Mouse (Mus musculus) embryonic facial prominence, embryonic 12.5 days (tissue): Measurements from ENCODE around the gene Slc25a40. TPM values are rescaled to one million over a fixed set of nuclear protein-coding genes. Genes with fewer than 3 reads are reported as not detected.

Source experiments
- ATAC-seq: fragments of 200-750 bp; cut with Nextera tagmentation; 2 replicates; pipeline ENCODE4 v1.8.0; 2017; ENCODE audit not compliant: insufficient number of reproducible peaks, insufficient read depth, low FRiP score, low TSS enrichment
- H3K27ac ChIP-seq: fragments of 300-500 bp; sonication (generic); 2 replicates; pipeline ENCODE4 v1.5.1; 2016; ENCODE audit warnings: mild to moderate bottlenecking
- H3K27me3 ChIP-seq: fragments of 300-500 bp; sonication (generic); 2 replicates; pipeline ENCODE4 v1.6.1; 2016; ENCODE audit warnings: mild to moderate bottlenecking, moderate library complexity
- H3K36me3 ChIP-seq: fragments of 300-500 bp; sonication (generic); 2 replicates; pipeline ENCODE4 v1.6.1; 2016; ENCODE audit warnings: mild to moderate bottlenecking
- H3K4me1 ChIP-seq: fragments of 300-500 bp; sonication (generic); 2 replicates; pipeline ENCODE4 v1.6.1; 2016
- H3K4me2 ChIP-seq: fragments of 300-500 bp; sonication (generic); replicated peaks from 2 replicates; pipeline ENCODE4 v1.6.1; 2016; ENCODE audit warnings: mild to moderate bottlenecking, moderate library complexity
- H3K4me3 ChIP-seq: fragments of 300-500 bp; sonication (generic); 2 replicates; pipeline ENCODE4 v1.5.1; 2016; ENCODE audit warnings: mild to moderate bottlenecking
- H3K9ac ChIP-seq: fragments of 300-500 bp; sonication (generic); 2 replicates; pipeline ENCODE4 v1.6.1; 2016; ENCODE audit warnings: mild to moderate bottlenecking, moderate library complexity
- H3K9me3 ChIP-seq: fragments of 300-500 bp; sonication (generic); 2 replicates; pipeline ENCODE4 v1.6.1; 2016; ENCODE audit warnings: mild to moderate bottlenecking, moderate library complexity
- WGBS: fragments of 180-500 bp; shearing (Covaris S2); methylation state at CpG from one replicate; pipeline ENCODE4 v1.1.7; 2016; 5-methylcytosine and 5-hydroxymethylcytosine counted together
- polyA plus RNA-seq: library from polyadenylated mRNA; unstranded; fragments of >200 nt; fragmentation: Nextera tagmentation; extraction: Ambion mirVana; gene quantifications from 2 replicates; pipeline ENCODE4 v1.2.1, GENCODE M21; 2016

The Slc25a40 gene
- polyA plus RNA-seq = 12.4 and 14.1 TPM in 2 replicates

DNA sequence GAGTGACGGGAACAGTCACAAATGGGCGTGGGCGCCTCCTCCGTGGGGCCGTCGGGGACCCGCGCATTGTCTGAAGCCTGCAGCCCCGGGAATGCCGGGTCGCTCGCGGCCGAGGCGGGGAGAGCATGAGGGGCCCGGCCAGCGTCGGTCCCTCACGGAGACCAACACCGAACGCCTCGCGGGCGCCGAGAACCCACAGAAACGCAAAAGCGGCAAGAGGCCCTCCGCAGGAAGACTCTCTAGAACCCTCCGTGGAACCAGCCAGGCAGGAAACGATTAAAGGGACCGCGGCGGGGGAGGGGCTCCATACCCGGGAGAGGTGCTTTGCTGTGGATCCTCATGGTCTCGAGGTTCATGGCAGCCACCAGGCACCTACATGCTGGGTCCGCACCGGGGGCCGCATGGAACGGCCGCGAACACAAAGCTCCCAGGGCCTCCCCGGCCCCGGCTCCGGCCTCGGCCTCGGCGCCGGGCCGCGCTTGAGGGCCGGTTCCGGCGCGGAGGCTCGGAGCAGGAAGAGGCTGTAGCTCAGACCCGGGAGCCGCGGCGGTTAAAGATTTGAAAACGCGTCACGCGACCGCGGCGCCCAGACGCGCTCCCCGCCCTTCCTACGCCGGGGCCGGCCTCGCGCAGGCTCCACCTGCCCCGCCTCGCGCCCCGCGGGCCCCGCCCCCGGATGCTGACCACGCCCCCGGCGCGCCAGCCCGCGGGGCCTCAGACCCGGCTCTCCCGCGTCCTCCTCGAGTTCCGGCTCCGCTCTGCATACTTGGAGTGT, at the start of gene Slc25a40, which contains the start of gene Dbf4:
TSS of gene Slc25a40 (plus strand) at position 694 of the 775 bp plus-strand sequence.
TSS of gene Dbf4 (minus strand) at position 560 of the 775 bp plus-strand sequence.
- H3K27ac ChIP-seq = peak within 1 kb of the TSS; percentile 88
- H3K27me3 ChIP-seq = no peaks in the 10 kb centered on the region
- H3K4me1 ChIP-seq = peaks cover 6% of the 10 kb centered on the region; the same call in 1 of the 2 replicates
- peak within 1 kb of the TSS; percentile 64 for H3K4me2 ChIP-seq
- peak within 1 kb of the TSS; percentile 81 for H3K4me3 ChIP-seq
- H3K36me3 ChIP-seq = peaks cover 16% of the 10 kb centered on the region; the same call in 1 of the 2 replicates
- under 1% methylated on average over 90 of the region's 93 CpGs for WGBS
- peak; percentile 99 for ATAC-seq
- peak within 1 kb of the TSS; percentile 81 for H3K9ac ChIP-seq
- no peaks in the 10 kb centered on the region for H3K9me3 ChIP-seq

DNA sequence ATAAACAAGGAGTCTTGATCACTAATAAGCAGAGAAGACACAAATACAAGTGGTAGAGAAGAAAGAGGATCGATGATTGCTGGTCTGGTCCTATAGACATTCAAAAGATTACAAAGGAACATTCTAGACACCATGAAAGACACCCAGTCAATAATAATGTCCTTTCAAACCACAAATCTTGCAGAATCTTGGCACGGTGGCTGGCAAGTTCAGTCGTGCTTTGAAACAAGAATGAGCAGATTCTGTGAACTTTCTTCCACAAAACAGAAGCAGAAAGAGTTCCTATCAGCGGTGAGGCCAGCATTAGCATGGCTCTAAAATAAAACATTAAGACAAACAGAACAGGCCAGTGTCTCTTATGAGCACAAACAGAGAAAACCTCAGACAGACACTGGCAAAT, 49.2 kb upstream of the Slc25a40 start:
- Histone ChIP-seq H3K4me1 (no peaks in the 10 kb centered on the region), H3K9me3 (no peaks in the 10 kb centered on the region), H3K36me3 (no peaks in the 10 kb centered on the region), H3K27me3 (0 out of 2 replicates have a peak, but pooled peaks cover 3% of the 10 kb centered on the region), H3K4me3 (no peak overlapping the region), H3K4me2 (no peak overlapping the region), H3K9ac (no peak overlapping the region), H3K27ac (no peak overlapping the region)
- no peak for ATAC-seq
- 77% methylated on average over 4 of the region's 4 CpGs for WGBS

GRCm38 (mm10) chr5:8374297-8374906, 48.2 kb upstream of the Slc25a40 start:
- Histone ChIP-seq H3K4me2 (no peak overlapping the region), H3K36me3 (no peaks in the 10 kb centered on the region), H3K27me3 (no peaks in the 10 kb centered on the region), H3K9ac (no peak overlapping the region), H3K4me1 (no peaks in the 10 kb centered on the region), H3K27ac (no peak overlapping the region), H3K4me3 (no peak overlapping the region), H3K9me3 (no peaks in the 10 kb centered on the region)
- ATAC-seq = no peak
- WGBS = 80% methylated on average over 5 of the region's 5 CpGs

GRCm38 (mm10) chr5:8393891-8394583, 28.6 kb upstream of the Slc25a40 start:
- no peak for ATAC-seq
- Histone ChIP-seq H3K9ac (no peak overlapping the region), H3K27me3 (no peaks in the 10 kb centered on the region), H3K9me3 (no peaks in the 10 kb centered on the region), H3K4me3 (no peak overlapping the region), H3K36me3 (peaks cover 21% of the 10 kb centered on the region), H3K27ac (no peak overlapping the region), H3K4me2 (no peak overlapping the region), H3K4me1 (no peaks in the 10 kb centered on the region)
- WGBS = 71% methylated on average over 1 of the region's 1 CpGs

- ATAC-seq = no peak
- Histone ChIP-seq H3K27me3 (no peaks in the 10 kb centered on the region), H3K36me3 (peaks cover 34% of the 10 kb centered on the region), H3K9me3 (no peaks in the 10 kb centered on the region), H3K4me3 (no peak overlapping the region), H3K9ac (no peak overlapping the region), H3K4me2 (no peak overlapping the region), H3K27ac (no peak overlapping the region), H3K4me1 (no peaks in the 10 kb centered on the region)
- 94% methylated on average over 13 of the region's 13 CpGs for whole genome bisulfite sequencing
Measured at GRCm38 (mm10) chr5:8397587-8398249, 24.9 kb upstream of the Slc25a40 start.

DNA sequence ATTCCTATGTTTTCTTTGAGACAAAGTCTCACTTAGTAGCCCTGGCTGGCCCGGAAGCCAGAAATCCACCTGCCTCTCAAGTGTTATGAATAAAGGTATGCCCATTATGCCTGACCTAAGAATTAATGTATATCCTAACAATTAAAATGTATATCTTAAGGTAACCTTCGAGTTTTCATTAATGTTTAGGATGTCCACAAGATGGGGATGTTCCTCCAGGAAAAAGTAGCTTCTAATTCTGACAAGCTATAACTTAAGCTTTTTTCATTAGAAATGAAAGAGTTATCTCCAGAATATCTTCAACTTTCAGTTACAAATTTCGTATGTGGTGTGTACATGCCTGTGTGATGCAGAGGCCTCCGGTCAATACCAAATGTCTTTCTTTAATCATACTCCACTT, 13.9 kb upstream of the Slc25a40 start:
- H3K4me1 ChIP-seq = no peaks in the 10 kb centered on the region
- no peak for ATAC-seq
- no peaks in the 10 kb centered on the region for H3K9me3 ChIP-seq
- H3K9ac ChIP-seq = no peak overlapping the region
- WGBS = 89% methylated on average over 4 of the region's 4 CpGs
- H3K36me3 ChIP-seq = peaks cover 34% of the 10 kb centered on the region
- no peaks in the 10 kb centered on the region for H3K27me3 ChIP-seq
- no peak overlapping the region for H3K27ac ChIP-seq
- H3K4me3 ChIP-seq = no peak overlapping the region
- H3K4me2 ChIP-seq = no peak overlapping the region

- Histone ChIP-seq H3K27me3 (no peaks in the 10 kb centered on the region), H3K9me3 (no peaks in the 10 kb centered on the region), H3K4me3 (no peak overlapping the region), H3K36me3 (peaks cover 33% of the 10 kb centered on the region), H3K4me1 (peaks cover 6% of the 10 kb centered on the region; the same call in 1 of the 2 replicates), H3K4me2 (no peak overlapping the region), H3K27ac (no peak overlapping the region), H3K9ac (no peak overlapping the region)
- 85% methylated on average over 3 of the region's 3 CpGs for WGBS
- ATAC-seq = no peak
Measured at GRCm38 (mm10) chr5:8416683-8417413, 5.8 kb upstream of the Slc25a40 start.

DNA sequence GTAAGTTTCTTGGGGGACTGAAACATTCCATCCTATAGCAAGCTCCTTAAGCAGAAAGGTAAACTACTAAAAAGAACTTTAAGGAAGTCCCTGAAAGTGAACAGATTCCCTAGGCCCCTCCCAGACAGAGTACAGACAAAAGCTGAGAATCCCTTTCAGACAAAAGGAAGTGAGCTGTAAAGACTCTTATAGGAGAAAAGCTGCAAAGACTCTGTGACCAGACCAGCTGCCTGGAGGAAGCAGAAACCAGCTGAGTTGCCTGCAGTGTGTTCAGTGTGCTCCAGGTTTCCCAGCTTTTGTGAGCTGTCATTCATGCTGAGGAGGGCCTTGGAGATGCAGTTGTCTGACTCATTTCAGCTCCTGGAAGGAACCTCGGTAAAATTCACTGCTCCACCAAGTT, 5.2 kb upstream of the Slc25a40 start:
- peaks cover 6% of the 10 kb centered on the region; the same call in 1 of the 2 replicates for H3K4me1 ChIP-seq
- no peak for ATAC-seq
- H3K36me3 ChIP-seq = peaks cover 33% of the 10 kb centered on the region
- H3K9me3 ChIP-seq = no peaks in the 10 kb centered on the region
- H3K9ac ChIP-seq = no peak overlapping the region
- no peaks in the 10 kb centered on the region for H3K27me3 ChIP-seq
- 50% methylated on average over 1 of the region's 1 CpGs for WGBS
- H3K4me3 ChIP-seq = no peak overlapping the region
- no peak overlapping the region for H3K4me2 ChIP-seq
- no peak overlapping the region for H3K27ac ChIP-seq

DNA sequence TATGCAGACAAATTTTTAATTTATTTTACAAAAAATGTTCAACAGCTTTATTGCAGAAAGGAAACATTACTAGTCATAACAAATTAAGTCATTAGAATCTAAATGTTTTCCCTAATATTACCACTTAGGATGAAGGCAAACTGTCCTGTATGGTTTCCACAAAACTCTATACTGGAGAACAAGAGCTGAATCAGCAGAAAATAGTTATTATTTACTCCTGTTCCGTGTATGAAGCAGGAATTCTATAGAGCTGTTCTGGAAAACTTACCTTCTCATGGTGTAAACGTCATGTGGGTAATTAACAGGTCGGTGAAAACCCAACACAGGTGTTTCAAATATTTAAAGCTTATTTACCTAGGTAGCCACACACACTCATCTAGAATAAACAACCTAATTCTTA, 1.2 kb upstream of the Slc25a40 start:
- H3K36me3 ChIP-seq = peaks cover 22% of the 10 kb centered on the region; the same call in 1 of the 2 replicates
- peak overlapping the region; percentile 81 for H3K4me3 ChIP-seq
- no peaks in the 10 kb centered on the region for H3K27me3 ChIP-seq
- H3K27ac ChIP-seq = no peak overlapping the region
- H3K4me1 ChIP-seq = peaks cover 6% of the 10 kb centered on the region; the same call in 1 of the 2 replicates
- WGBS = 6% methylated on average over 3 of the region's 3 CpGs
- H3K4me2 ChIP-seq = peak overlapping the region; percentile 64
- no peak for ATAC-seq
- no peaks in the 10 kb centered on the region for H3K9me3 ChIP-seq
- peak overlapping the region; percentile 81 for H3K9ac ChIP-seq

DNA sequence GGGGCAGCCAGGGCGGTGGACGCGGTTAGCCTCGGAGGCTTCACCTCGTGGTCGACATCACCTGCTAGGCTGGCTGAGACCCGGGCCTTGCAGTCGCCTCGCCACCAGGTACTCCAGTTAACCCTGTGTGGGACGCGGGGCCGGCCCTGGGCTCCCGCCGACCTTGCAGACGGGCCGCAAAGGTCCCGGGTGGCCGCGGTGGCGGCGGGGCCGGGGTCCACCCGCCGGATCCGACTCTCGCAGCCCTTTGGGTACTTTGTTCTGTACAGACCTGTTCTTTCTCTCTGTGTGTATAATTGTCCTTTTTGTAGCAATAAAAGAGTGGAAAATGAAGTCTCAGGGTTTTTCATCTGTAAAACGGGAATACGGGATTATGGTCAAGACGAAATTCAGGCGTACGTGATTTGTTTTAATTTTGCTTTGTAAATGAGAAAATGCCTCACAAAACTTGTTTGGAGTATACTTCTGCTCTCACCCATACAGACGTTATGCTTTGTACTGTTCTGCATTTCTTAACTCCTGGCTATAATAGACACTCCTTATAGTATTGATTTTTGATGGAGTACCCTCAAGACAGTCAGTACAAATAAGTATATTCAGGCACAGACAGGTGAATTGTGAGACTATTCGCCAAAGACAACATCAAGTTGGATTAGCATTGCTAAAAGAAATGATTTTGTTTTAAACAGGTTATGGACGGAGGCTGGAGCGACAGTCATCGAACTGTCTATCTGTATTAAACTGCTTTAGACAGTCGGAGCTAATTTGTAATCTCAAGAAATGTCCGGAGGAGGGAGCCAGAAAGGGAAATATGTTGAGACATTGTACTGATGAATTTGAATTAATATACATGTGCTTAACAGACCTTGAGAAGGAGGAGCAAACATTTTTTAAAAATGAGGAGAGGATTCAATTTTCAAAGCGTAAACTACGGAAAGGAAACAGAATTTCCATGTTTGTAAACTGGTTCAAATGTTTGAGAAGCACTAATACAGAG, 580 bp downstream of the Slc25a40 start:
- under 1% methylated on average over 40 of the region's 40 CpGs for WGBS
- Histone ChIP-seq H3K9me3 (no peaks in the 10 kb centered on the region), H3K9ac (peak overlapping the region; percentile 81), H3K4me1 (peaks cover 6% of the 10 kb centered on the region; the same call in 1 of the 2 replicates), H3K27me3 (no peaks in the 10 kb centered on the region), H3K36me3 (peaks cover 7% of the 10 kb centered on the region; the same call in 1 of the 2 replicates), H3K4me3 (peak overlapping the region; percentile 81), H3K4me2 (peak overlapping the region; percentile 64), H3K27ac (peak overlapping the region; percentile 54; the same call in 1 of the 2 replicates)
- no peak for ATAC-seq
